Mouse (Mus musculus) midbrain, postnatal 0 days (tissue): ENCODE results near the gene Slc34a3. TPM values are rescaled to one million over a fixed set of nuclear protein-coding genes. Genes with fewer than 3 reads are reported as not detected.

Experiments
- ATAC-seq: fragments of 200-750 bp; cut with Nextera tagmentation; 2 replicates; pipeline ENCODE4 v1.8.0; 2017; ENCODE audit warnings: moderate number of reproducible peaks, mild to moderate bottlenecking, moderate TSS enrichment, moderate library complexity; ENCODE audit not compliant: low FRiP score
- DNase-seq: peaks from one replicate; pipeline ENCODE4 v3.0.0-alpha.2; 2015; ENCODE audit warnings: low spot score
- H3K27ac ChIP-seq: fragments of 300-500 bp; sonication (generic); 2 replicates; pipeline ENCODE4 v1.5.1; 2014; ENCODE audit warnings: low read depth, mild to moderate bottlenecking, low read length, mixed read lengths
- H3K27me3 ChIP-seq: fragments of 300-500 bp; sonication (generic); 2 replicates; pipeline ENCODE4 v1.6.1; 2014; ENCODE audit warnings: low read length, control low read depth, mixed read lengths; ENCODE audit not compliant: insufficient read depth
- H3K36me3 ChIP-seq: fragments of 300-500 bp; sonication (generic); 2 replicates; pipeline ENCODE4 v1.6.1; 2014; ENCODE audit warnings: low read length, control low read depth, mixed read lengths; ENCODE audit not compliant: insufficient read depth
- H3K4me1 ChIP-seq: fragments of 300-500 bp; sonication (generic); 2 replicates; pipeline ENCODE4 v1.6.1; 2014; ENCODE audit warnings: mild to moderate bottlenecking, control low read depth, antibody characterized with exemption, low read length, mixed read lengths; ENCODE audit not compliant: insufficient read depth
- H3K4me2 ChIP-seq: fragments of 300-500 bp; sonication (generic); 2 replicates; pipeline ENCODE4 v1.6.1; 2014; ENCODE audit warnings: low read depth, mild to moderate bottlenecking, low read length, mixed read lengths; ENCODE audit not compliant: poor library complexity, severe bottlenecking
- H3K4me3 ChIP-seq: fragments of 300-500 bp; sonication (generic); 2 replicates; pipeline ENCODE4 v1.5.1; 2014; ENCODE audit warnings: low read depth, mild to moderate bottlenecking, low read length, moderate library complexity
- H3K9ac ChIP-seq: fragments of 300-500 bp; sonication (generic); replicated peaks from 2 replicates; pipeline ENCODE4 v1.6.1; 2014; ENCODE audit warnings: mild to moderate bottlenecking, low read length, moderate library complexity, mixed read lengths; ENCODE audit not compliant: poor library complexity, severe bottlenecking
- H3K9me3 ChIP-seq: fragments of 300-500 bp; sonication (generic); 2 replicates; pipeline ENCODE4 v1.6.1; 2016; ENCODE audit warnings: low read length, control low read depth
- CTCF ChIP-seq: IDR thresholded peaks from 2 replicates; pipeline ENCODE4 v1.5.1; 2016; ENCODE audit warnings: antibody characterized with exemption, mild to moderate bottlenecking
- WGBS: fragments of 180-500 bp; shearing (Covaris S2); extraction: QIAGEN DNeasy Blood & Tissue Kit; methylation state at CpG from one replicate; pipeline ENCODE4 v1.1.7; 2014; 5-methylcytosine and 5-hydroxymethylcytosine counted together
- polyA plus RNA-seq: library from polyadenylated mRNA; unstranded; fragments of >200 nt; fragmentation: Nextera tagmentation; extraction: Ambion mirVana; gene quantifications from 2 replicates; pipeline ENCODE4 v1.2.1, GENCODE M21; 2015
- total RNA-seq: library from RNA; depleted of rRNA; stranded (reverse); fragments of >200 nt; gene quantifications from 2 replicates; pipeline ENCODE4 v1.2.3, GENCODE M21; 2014

Gene Slc34a3
- total and polyA plus RNA-seq, 2 experiments from 2014 or later: not detected

DNA sequence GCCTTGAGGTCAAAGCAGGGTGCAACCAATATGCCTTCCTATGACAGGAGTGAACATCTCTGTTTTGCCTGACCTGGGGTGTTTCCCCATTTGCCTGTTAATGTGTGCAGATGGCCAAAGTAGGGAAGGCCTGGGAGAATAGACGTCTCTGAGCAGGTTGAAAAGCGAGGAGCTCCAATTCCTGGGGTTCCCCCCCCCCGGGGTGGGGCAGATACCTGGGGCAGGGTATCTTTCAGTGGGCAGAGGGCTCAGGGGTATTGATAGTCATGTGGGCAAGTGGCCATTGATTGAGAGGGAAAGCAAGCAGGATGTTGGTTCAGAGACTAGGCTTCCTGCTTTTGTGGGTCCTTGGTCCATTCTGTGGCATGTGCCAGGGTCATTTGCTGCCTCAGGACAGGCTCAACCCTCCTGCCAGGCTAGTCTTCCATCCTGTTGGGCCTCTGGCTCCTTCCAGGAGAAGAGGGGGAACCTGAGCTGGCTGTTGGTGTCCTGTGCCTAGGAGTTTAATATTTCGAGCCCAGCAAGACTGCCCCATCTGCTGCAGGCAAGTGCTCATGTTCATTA, 33.7 kb upstream of the Slc34a3 start:
- 68% methylated on average over 4 of the region's 4 CpGs for WGBS
- ATAC-seq (no peak), DNase-seq (no peak)
- H3K9me3 ChIP-seq: no peaks in the 10 kb centered on the region
- H3K36me3 ChIP-seq: peaks cover 28% of the 10 kb centered on the region
- no peak overlapping the region for H3K4me3 ChIP-seq
- H3K27me3 ChIP-seq: peaks cover 3% of the 10 kb centered on the region; the same call in 1 of the 2 replicates
- H3K27ac ChIP-seq: no peak overlapping the region
- no peak for TF ChIP-seq CTCF
- H3K9ac ChIP-seq: 0 out of 2 replicates have a peak overlapping the region, but pooled peaks have one; percentile 4
- H3K4me1 ChIP-seq: peaks cover 47% of the 10 kb centered on the region
- no peak overlapping the region for H3K4me2 ChIP-seq

DNA sequence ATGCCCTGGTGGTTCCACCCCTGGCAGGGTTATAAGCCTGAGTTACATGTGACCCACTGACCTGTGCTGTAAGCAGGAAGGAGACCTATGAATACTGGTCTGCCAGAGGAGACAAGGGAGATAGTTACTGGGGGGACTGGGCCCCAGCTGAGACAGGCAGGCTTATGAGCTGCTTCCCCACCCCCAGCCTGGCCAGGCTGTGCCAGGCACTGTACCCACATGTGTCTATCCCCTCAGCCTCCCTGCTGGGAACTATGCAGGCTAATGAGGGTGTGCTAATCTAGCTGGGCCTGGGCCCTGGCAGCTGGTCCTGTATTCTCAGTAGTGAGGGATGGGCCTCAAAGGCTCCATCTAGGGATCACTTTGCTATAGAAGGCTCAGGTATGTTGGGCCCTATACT, 33.1 kb upstream of the Slc34a3 start:
- H3K9me3 ChIP-seq: no peaks in the 10 kb centered on the region
- peaks cover 47% of the 10 kb centered on the region for H3K4me1 ChIP-seq
- H3K27ac ChIP-seq: no peak overlapping the region
- H3K4me2 ChIP-seq: no peak overlapping the region
- DNase-seq (peak; percentile 66), ATAC-seq (no peak)
- TF ChIP-seq CTCF: no peak
- H3K27me3 ChIP-seq: peaks cover 3% of the 10 kb centered on the region; the same call in 1 of the 2 replicates
- peaks cover 28% of the 10 kb centered on the region for H3K36me3 ChIP-seq
- H3K9ac ChIP-seq: peak overlapping the region; percentile 9; the same call in 1 of the 2 replicates
- H3K4me3 ChIP-seq: no peak overlapping the region

DNA sequence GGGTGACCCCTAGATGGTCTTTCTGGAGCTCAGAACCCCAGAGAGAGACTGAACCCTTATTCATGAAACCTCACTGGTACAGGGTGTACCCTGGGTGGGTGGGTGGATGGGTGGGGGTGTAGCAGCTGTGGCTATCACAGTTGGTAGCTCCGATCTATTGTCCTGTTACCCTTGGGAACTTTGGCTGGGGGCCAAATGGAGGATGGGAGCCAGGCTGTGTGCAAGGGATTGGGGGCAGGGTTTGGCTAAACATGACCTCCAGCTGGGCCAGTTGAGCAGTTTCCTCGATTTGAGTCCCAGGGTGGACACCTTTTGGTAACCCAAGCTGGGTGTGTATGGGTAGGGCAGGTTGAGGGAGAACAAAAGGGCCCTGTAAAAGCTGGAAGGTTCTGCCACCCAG, 32.6 kb upstream of the Slc34a3 start:
- Histone ChIP-seq H3K27ac (no peak overlapping the region), H3K27me3 (peaks cover 3% of the 10 kb centered on the region; the same call in 1 of the 2 replicates), H3K36me3 (peaks cover 28% of the 10 kb centered on the region), H3K9ac (peak overlapping the region; percentile 26; the same call in 1 of the 2 replicates), H3K9me3 (no peaks in the 10 kb centered on the region), H3K4me2 (peak overlapping the region; percentile 41), H3K4me1 (peaks cover 47% of the 10 kb centered on the region), H3K4me3 (no peak overlapping the region)
- peak; percentile 36 for DNase-seq
- 30% methylated on average over 2 of the region's 2 CpGs for WGBS
- ATAC-seq: no peak
- TF ChIP-seq CTCF: no peak

DNA sequence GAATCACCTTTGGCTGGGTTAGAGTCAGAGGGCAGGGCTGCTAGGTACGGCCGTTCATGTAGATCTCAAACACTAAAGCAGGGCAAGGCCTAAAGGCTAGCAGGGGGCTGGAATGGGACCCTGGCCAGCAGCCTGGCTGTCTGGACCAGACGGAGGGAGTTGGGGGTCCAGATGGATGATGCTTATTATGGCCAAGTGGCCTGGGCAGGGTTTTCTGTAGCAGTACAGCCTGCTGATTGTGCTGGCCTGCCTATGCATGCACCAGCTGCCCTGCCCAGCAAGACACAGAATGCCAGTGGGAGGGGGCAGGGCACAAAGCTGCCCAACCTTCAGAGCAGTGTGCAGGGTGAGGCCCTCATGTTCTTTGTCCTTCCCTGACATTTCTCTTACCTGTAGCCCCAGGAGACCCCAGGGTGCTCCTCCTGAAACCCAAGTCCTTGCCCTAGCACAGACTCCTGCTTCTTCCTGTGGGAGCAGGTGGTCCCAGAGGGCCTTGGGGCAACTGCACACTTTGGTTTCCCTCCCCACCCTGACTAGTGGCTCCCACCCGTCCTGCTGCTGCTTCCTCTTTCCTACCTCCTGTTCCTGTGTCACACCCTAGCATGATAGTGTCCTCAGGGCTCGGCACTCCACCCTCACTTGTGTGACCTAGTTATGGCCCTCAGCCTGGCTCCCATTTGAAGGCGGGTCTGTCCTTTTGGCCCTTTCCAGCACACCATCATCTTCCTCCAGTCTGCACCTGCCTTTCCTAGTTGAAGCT, 31.9 kb upstream of the Slc34a3 start:
- no peak overlapping the region for H3K27ac ChIP-seq
- ATAC-seq: no peak

DNA sequence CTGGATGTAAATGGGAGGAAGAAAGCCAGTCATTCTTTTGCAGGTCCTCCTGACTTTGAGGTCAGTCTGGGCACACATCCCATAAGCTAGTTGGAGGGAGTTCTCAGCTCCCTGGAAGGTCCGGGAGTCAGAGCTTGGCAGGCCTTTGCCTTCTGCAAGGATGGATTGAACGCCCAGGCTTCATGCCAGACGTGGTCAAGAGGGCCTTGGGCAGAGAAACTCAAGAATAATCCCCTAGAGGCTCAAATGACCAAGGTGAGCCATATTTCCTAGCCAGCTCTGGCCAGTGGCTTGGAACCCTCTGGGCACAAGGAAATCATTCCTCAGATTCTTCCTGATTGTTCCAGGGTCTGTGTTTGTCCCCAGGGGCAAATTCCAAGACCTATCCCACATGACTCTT, 30.7 kb upstream of the Slc34a3 start:
- ATAC-seq: no peak
- Histone ChIP-seq H3K27ac (no peak overlapping the region), H3K27me3 (peaks cover 3% of the 10 kb centered on the region; the same call in 1 of the 2 replicates), H3K4me1 (peaks cover 37% of the 10 kb centered on the region), H3K4me2 (peak overlapping the region; percentile 100), H3K9ac (no peak overlapping the region), H3K9me3 (no peaks in the 10 kb centered on the region), H3K4me3 (no peak overlapping the region; the same call in 1 of the 2 replicates), H3K36me3 (peaks cover 16% of the 10 kb centered on the region)
- 75% methylated on average over 3 of the region's 3 CpGs for WGBS
- peak; percentile 47 for DNase-seq
- TF ChIP-seq CTCF: no peak

More for the DNA sequence above, 31.9 kb upstream of the Slc34a3 start:
- no peaks in the 10 kb centered on the region for H3K9me3 ChIP-seq
- H3K4me3 ChIP-seq: peak overlapping the region; percentile 9; the same call in 1 of the 2 replicates
- H3K36me3 ChIP-seq: peaks cover 27% of the 10 kb centered on the region
- TF ChIP-seq CTCF: no peak
- peak; percentile 85 for DNase-seq
- peaks cover 3% of the 10 kb centered on the region; the same call in 1 of the 2 replicates for H3K27me3 ChIP-seq
- H3K4me1 ChIP-seq: peaks cover 40% of the 10 kb centered on the region
- H3K4me2 ChIP-seq: peak overlapping the region; percentile 41
- WGBS: 67% methylated on average over 6 of the region's 6 CpGs
- 0 out of 2 replicates have a peak overlapping the region, but pooled peaks have one; percentile 26 for H3K9ac ChIP-seq

DNA sequence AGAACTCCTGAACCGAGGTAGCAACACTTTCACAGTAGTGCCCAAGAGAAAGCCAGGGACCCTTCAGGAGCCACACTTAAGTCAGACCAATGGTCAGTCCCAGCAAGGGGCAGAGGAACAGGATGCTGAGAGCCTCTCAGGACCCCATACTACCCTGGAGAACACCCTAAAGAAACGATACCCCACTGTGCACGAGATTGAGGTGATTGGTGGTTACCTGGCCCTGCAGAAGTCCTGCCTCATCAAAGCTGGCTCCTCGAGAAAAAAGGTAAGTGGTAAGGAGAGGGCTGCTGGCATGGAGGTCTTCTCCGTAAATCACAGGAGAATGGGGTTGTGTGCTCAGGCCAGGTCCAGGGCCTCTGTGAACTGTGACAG, 30.1 kb upstream of the Slc34a3 start:
- 0 out of 2 replicates have a peak overlapping the region, but pooled peaks have one; percentile 65 for H3K9ac ChIP-seq
- H3K9me3 ChIP-seq: no peaks in the 10 kb centered on the region
- WGBS: 77% methylated on average over 5 of the region's 5 CpGs
- H3K36me3 ChIP-seq: peaks cover 10% of the 10 kb centered on the region
- TF ChIP-seq CTCF: no peak
- DNase-seq: no peak
- peaks cover 3% of the 10 kb centered on the region; the same call in 1 of the 2 replicates for H3K27me3 ChIP-seq
- no peak for ATAC-seq
- H3K4me1 ChIP-seq: peaks cover 37% of the 10 kb centered on the region
- peak overlapping the region; percentile 71 for H3K4me3 ChIP-seq
- peak overlapping the region; percentile 100 for H3K4me2 ChIP-seq
- no peak overlapping the region for H3K27ac ChIP-seq
